Mouse (Mus musculus): ENCODE measurements around the gene Gbe1.

GRCm38 (mm10) chr16:70353058-70353457 is 39.3 kb downstream of the Gbe1 start:
- TF ChIP-seq POLR2A (IDR thresholded peaks at IDR 0.05; ENCODE audit: control insufficient read depth, low read depth, low read length) (no peak), CTCF (IDR thresholded peaks at IDR 0.05; ENCODE audit: control insufficient read depth, insufficient read depth, insufficient replicate concordance, low read depth, low read length) (no peak)
